Mouse (Mus musculus): Measurements from ENCODE around the gene Nes. TPM values are rescaled to one million over a fixed set of nuclear protein-coding genes. Genes with fewer than 3 reads are reported as not detected.

Gene Nes
- total RNA-seq, 1 experiment from 2014 or later = 1.6 TPM

DNA sequence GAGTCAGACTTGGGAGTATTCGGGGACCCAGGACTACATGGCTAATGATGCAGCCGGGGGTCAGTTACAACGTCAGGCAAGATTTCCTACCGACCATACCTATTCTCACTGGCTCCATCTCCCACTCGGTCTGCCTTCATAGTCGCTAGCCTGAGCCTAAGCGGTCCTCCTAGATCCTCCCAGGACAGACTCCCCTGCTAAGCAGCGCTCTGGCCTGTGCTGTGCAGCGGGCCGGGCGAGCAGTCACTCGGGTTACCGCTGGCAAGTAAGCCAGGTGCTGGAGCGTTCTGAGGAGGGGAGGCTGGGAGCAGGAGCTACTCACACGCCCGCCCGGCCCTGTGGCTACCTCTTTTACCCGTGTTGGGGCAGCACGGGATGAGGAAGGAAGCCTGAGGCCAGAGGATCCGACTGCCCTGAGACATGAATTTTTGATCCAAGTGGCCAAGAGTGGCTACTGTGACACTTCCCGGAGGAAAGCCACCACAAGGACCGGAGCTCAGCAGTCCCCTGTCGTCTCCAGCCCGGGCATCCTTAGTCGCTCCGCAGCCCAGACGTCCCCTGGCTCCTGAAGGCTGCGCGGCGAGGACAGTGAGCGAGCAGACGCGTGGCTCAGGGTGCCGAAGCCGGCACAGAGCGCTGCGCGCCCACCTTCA lies 28.5 kb downstream of the Nes start:
- ATAC-seq (replicated peaks; ENCODE audit: insufficient number of reproducible peaks, low FRiP score, low TSS enrichment, poor library complexity, severe bottlenecking) = no peak

DNA sequence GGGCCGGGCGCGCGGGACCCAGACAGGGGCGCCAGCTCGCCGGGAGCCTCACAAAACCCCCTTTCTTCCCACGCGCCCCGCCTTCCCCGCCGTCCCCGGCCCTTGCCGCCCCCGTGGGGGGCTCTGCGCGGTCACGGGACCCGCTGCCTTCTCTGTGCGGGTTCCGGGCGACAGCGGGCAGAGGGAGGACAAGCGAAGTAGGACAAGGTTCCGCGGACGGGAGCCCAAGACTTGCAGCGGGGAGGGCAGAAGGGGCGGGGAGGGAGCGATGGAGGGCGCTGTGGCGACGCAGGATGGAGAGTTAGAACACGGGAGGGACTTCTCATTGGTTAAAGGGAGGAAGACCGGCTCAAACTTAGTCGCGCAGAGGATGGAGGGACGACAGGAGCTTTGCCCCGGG lies 29.3 kb downstream of the Nes start, which contains the start of gene Bcan:
TSS of gene Bcan (minus strand) at position 50 of the 400 bp plus-strand sequence.
- no peak for ATAC-seq (replicated peaks; ENCODE audit: insufficient number of reproducible peaks, low FRiP score, low TSS enrichment, poor library complexity, severe bottlenecking)

DNA sequence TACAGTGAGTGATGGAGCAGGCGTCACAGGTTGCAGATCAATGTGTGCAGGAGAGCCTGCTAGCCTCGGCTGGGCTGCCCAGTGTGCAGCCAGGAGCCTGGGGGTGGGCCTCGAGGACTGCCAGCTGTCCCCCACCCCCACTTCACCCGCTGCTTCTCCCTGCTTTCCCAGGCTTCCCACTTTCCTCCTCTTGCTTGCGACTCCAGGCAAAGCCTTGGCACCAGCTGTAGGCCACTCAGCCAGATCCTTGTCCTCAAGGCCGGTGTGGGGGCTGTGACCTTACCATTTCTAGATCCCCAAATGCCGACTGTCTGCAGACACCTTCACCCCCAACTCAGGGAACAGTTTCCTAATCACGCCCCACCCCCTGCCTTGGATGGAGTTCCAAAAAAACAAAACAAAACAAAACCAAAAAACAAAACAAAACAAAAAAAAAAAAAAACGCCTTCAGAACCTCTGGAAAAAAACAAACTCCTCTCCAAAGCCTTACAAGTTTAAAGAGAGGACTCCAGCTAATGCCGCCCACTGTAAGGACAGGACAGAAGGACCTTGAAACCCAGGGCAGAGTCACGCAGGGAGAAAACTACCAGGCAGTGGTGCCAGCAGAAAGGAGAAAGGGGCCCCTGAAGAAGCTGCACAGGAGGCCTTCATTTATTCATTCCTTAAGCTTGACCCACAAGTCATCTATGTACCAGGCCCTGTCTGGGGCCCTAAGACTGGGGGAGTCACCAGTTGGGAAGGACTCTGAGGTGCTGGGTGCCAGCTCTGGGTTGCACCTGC lies 30.1 kb downstream of the Nes start:
- no peak for ATAC-seq (replicated peaks; ENCODE audit: insufficient number of reproducible peaks, low FRiP score, low TSS enrichment, poor library complexity, severe bottlenecking)

DNA sequence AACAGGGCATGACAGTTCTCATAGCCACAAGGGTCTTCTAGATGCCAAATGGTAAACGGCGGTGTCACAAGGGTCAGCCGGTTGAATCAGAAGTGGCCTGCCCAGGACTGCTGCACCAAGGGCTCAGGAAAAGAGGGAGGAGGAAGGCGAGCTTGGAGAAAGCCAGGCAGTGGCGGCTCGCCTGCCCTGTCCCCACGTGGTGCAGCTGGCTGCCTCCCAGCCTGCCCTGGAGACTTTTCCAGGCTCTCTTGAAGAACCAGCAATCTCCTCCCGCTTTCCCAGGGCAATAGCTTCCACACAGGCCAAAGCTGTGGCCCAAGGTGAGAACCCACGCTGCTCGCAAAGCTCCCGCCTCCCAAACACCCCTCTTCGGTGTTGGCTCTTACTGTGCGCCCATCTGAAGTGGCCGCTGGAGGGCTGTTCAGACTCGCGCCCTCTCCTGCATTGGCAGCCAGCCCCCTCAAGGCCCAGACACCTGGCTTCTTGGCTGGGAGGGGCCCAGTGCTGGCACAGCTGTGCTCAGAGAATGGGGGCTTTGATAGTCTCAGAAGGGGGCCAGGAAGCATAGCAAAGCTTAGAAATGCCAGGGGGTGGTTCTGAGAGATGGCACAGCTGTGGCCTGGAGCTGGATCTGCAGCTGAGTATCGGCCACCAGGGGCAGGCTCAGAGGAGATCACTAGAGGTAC lies 31.6 kb downstream of the Nes start:
- ATAC-seq (replicated peaks; ENCODE audit: insufficient number of reproducible peaks, low FRiP score, low TSS enrichment, poor library complexity, severe bottlenecking) = no peak

DNA sequence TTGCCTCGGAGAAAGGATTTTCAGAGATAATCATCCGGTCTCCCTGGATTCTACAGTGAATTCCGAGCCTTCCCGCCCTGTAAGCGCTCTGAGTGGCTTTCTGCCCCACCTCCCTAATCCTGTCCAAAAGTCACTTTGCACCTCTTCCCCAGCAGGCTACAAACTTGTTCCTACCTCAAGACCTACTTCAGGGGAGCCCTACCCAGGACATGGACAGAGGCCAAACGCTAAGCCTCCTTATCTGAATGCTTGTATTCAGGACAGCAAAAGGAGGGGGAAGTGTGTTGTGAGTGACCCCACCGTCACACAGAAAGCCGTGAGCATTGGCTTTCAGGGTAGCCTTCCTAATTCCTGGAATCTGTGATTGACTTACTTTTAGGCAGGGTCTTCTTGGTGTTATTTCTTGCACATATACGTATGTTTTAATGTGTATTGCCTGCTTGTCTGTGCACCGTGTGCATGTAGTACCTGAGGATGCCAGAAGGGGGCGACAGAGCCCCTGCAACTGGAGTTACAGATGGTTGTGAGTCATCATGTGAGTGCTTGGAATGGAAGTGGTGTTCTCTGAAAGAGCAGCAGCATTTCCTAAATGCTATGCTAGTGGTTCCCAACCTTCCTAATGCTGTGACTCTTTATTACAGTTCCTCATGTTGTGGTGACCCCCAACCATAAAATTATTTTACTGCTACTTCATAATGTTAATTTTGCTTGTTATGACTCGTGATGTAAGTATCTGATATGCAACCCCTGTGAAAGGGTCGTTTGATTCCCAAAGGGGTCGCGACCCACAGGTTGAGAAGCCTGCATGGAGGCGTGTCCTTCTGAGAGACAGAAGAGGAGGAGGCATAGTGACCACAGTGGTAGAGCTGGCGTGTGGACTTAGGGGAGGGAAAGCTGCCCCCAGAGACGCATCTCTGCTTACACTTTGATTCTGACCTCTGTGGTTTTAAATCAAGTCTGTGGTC lies 35.2 kb downstream of the Nes start:
- ATAC-seq (replicated peaks; ENCODE audit: insufficient number of reproducible peaks, low FRiP score, low TSS enrichment, poor library complexity, severe bottlenecking) = no peak

DNA sequence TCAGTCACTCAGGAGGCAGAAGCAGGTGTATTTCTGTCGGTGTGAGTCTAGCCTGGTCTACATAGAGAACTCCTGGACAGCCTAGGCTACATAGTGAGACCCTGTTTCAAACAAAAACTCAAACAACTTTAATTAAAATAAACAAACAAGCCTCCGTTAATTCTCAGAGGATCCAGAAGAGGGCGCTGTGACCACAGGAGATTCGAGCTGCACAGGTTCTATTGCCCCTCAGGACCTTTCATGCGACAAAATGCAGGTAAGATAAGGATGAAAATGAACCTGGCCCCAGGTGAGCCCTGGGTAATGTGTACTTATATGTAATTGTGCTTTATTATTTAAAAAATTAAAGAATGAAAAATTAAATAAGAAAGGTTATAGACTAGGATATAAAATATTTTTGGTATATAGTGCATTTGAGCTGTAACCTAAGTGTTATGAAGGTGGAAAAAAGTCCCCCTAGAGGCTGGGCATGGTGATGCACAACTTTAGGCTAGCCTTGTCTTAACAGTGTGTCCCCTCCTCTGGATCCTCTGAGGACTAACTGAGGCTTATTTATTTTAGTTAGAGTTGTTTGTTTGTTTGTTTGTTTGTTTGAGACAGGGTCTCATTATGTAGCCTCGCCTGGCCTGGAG lies 39.9 kb downstream of the Nes start:
- ATAC-seq (replicated peaks; ENCODE audit: insufficient number of reproducible peaks, low FRiP score, low TSS enrichment, poor library complexity, severe bottlenecking) = no peak

DNA sequence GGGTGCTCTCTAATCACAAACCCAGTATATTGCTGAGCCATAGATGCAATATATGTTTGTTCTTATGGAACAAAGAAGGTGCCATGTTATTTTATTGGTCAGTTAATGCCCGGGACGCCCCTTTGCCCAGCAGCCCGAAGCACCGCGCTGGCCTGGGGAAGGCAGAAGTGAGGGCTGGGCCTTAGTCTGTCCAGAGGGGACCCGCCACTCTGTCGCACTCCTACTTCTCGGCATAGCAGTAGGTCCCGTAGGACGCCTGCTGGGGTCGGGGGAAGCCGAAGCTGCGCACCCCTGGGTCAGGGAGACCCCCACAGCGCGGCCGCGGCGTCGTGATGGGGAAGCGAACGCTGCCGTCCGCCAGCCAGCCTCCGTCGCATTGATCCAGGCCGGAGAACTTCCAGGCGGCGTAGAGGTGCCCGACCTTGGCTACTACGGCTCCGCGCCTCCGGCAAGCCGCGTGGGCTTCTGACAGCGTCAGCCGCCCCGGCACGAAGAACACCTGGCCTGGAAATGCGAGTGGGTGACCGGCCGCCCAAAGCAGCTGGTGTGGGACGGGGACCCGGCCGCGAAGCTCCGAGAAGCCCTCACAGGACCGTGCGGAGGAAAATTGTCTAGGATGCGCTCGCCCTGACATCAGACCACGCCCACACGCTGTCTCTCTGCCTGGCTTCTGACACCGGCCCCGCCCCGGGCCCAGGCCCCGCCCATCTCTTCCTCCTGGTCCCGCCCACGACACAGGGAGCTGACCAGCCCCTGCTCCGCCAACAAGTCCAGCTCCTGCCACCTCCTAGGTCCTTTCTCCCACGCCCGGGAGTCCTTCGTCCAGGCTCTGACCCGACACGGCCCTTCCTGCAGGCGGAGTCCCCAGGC lies 51.7 kb downstream of the Nes start:
- peak; percentile 78 for ATAC-seq (replicated peaks; ENCODE audit: insufficient number of reproducible peaks, low FRiP score, low TSS enrichment, poor library complexity, severe bottlenecking)

DNA sequence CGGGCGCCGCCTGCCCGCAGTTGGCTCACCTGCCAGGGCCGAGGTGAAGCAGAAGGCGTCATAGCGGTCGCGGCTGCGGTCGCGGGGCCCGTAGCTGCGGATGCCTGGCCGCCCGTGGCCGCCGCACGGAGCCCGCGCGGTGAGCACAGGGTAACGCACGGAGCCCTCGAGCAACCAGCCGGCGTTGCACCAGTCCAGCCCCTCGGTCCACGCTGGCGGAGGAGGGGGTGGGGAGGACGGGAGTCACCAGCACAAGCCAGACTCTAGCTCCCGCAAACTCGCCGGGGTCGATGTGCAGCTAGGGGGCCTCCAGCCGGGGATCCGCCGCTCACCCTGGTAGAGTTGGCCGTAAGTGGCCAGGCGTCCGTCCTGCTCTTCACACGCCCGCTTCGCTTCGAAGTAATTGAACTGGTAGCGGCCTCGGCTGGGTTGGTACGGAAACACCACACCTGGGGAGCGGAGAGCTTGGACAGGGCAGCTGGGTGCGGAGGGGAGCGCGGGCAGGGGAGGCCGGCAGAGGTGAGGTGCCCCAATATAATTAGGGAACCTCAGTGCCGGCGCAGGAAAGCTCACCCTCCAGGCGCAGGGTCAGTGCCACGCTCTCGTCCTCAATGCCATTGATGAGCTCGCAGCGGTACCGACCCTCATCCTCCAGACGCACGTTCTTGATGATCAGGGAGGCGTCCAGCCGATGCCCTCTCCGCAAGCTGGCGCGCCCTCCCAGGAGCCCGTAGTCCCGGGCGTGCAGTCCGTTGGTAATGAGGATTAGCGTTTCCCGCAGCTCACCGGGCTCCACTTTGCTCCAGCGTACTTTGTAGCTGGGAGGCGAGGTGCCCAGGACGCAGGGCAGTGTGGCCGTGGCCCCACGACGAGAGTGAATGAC lies 52.6 kb downstream of the Nes start:
- ATAC-seq (replicated peaks; ENCODE audit: insufficient number of reproducible peaks, low FRiP score, low TSS enrichment, poor library complexity, severe bottlenecking) = no peak

DNA sequence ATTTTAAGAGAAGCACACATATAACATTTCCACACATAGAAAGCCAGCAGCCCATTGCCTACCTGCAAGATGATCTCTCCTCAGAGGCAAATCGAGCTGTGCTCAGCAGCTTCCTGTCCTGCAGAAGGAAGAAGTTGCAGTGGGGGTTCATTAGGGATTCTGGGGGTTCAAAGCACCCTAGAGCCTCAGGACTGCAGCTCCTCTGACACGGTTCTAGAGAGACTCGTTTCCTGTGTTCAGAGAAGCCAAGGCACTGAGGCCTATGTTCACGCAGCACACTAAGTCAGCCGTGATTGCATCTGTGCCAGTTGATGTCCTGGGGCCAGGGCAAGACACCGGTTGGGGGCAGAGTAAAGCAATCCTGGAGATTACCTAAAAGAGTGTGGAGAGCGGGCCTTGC lies 55.9 kb downstream of the Nes start:
- ATAC-seq (replicated peaks; ENCODE audit: insufficient number of reproducible peaks, low FRiP score, low TSS enrichment, poor library complexity, severe bottlenecking) = no peak

DNA sequence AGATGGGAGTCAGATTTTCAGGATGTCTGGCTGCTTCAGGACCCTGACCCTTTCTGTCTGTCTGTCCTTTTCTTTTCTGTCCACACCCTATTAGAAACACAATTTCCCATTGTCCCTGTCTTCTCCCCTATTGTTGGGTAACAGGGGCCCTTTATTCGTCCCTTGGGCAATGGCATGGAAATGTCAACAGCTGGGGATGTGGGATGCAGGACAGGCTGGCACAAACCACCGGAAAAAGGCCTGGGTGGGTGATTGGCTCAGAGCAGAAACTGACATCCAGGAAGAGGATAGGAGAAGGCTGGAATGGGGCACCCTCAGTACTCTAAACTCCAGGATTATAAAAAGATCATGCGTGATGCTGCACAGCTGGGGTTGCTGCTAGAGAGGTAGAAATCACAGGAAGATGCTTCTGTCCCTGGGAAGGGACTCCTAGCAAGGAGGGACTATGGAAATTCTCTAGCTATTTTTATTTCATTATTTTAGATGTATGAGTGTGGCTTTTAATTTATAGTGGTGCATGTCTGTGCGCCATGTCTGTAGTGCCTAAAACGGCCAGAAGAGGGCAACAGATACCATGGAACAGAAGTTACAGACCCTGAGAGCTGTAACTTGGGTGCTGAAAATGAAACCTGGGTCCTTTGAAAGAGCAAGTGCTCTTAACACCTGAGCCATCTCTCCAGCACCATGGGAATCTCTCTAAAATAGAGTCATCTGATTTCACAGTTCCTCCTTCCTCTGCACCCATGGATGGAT lies 56.7 kb downstream of the Nes start, which contains the start of gene Hapln2:
TSS of gene Hapln2 (minus strand) at position 150 of the 753 bp plus-strand sequence.
- no peak for ATAC-seq (replicated peaks; ENCODE audit: insufficient number of reproducible peaks, low FRiP score, low TSS enrichment, poor library complexity, severe bottlenecking)

Other genes with a start within 250 kb of the Nes start
- 0.39 to 1.2 TPM (median 0.53 TPM) in 3 replicates for gene Lrrc71, start 222.5 kb upstream of the Nes start, total RNA-seq (2017)
- gene Ntrk1, start 175.9 kb upstream of the Nes start, total RNA-seq (2017) = 0.32 TPM in 1 of 3 replicates, not detected in the others
- 0.21 to 0.49 TPM in 2 of 3 replicates, not detected in the other for gene Insrr, start 174.1 kb upstream of the Nes start, total RNA-seq (2017)
- gene Pear1, start 146.8 kb upstream of the Nes start, total RNA-seq (2017) = 6.5 to 33.3 TPM (median 10.7 TPM) in 3 replicates
- gene Sh2d2a, start 124.3 kb upstream of the Nes start, total RNA-seq (2017) = 64.0 to 201 TPM (median 71.7 TPM) in 3 replicates
- gene Prcc, start 85.5 kb upstream of the Nes start, total RNA-seq (2017) = 18.4 to 35.5 TPM (median 22.3 TPM) in 3 replicates
- 64.5 to 128 TPM (median 77.2 TPM) in 3 replicates for gene Hdgf, start 64.8 kb upstream of the Nes start, total RNA-seq (2017)
- 149 to 161 TPM (median 154 TPM) in 3 replicates for gene Mrpl24, start 51.6 kb upstream of the Nes start, total RNA-seq (2017)
- 33.3 to 49.0 TPM (median 35.4 TPM) in 3 replicates for gene Isg20l2, start 40.8 kb upstream of the Nes start, total RNA-seq (2017)
- 12.9 to 20.5 TPM (median 16.9 TPM) in 3 replicates for gene Rrnad1, start 40.4 kb upstream of the Nes start, total RNA-seq (2017)
- gene Crabp2, start 22.4 kb upstream of the Nes start, total RNA-seq (2017) = not detected in 3 replicates
- not detected in 3 replicates for gene Bcan, start 29.2 kb downstream of the Nes start, total RNA-seq (2017)
- gene Hapln2, start 56.5 kb downstream of the Nes start, total RNA-seq (2017) = not detected in 3 replicates
- 3.8 to 10.5 TPM (median 4.8 TPM) in 3 replicates for gene Gpatch4, start 72.0 kb downstream of the Nes start, total RNA-seq (2017)
- gene Naxe, start 87.4 kb downstream of the Nes start, total RNA-seq (2017) = 15.7 to 28.8 TPM (median 19.1 TPM) in 3 replicates
- not detected in 3 replicates for gene Ttc24, start 107.2 kb downstream of the Nes start, total RNA-seq (2017)
- gene Iqgap3, start 110.9 kb downstream of the Nes start, total RNA-seq (2017) = not detected in 3 replicates
- gene Mef2d, start 171.3 kb downstream of the Nes start, total RNA-seq (2017) = 94.8 to 111 TPM (median 99.0 TPM) in 3 replicates